27 mouse cellular contexts compared by ENCODE assay signal in the genomic region with DNA sequence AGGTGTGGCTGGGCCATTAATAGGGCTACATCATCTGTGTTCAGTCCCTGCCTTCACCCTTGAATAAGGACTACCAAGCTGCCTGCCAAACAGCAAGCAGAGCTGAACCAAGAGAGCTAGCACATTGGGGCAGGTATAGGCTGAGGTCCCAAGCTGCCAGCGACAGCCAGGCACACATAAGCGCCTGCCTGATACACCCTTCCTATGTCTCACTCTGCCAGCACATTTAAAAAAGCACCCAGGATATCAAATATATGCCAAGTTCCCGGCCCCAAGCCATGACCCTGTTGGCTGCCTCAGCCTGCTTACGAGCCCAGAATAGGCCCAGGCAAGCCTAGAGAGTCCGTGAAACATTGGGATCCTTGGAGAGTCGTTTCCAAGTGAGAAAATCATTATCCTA. TPM values are rescaled to one million over a fixed set of nuclear protein-coding genes. Genes with fewer than 3 reads are reported as not detected.
A peak's percentile ranks its signal among the peaks of the same experiment; 100 is the strongest.
DNase-seq lines count a peak whose midpoint lies in the region; TF ChIP-seq lines count a peak whose summit lies in the region.
"Had no signal": no experiment of that assay in that cellular context is flagged by ENCODE, and none has a peak within 500 bp of the region (broad histone marks: within the 10 kb centered on the region; RNA-seq: fewer than 3 reads in every experiment).

No protein-coding gene starts in this region.

- H3K4me3 ChIP-seq in liver, adult 2 months (ENCODE audit: insufficient read depth, low read depth, low read length), result no peak overlapping the region
- H3K4me3 ChIP-seq: embryonic facial prominence, embryonic 12.5 days; forebrain, embryonic 13.5 days; heart, adult 2 months; layer of hippocampus, adult 2 months; limb, embryonic 13.5 days; megakaryocyte, embryonic 14.5 days; midbrain, embryonic 13.5 days had no signal

- no peak overlapping the region for H3K9ac ChIP-seq in liver, adult 2 months (ENCODE audit: low read depth, low read length)
- H3K9ac ChIP-seq: embryonic facial prominence, embryonic 12.5 days; forebrain, embryonic 13.5 days; limb, embryonic 13.5 days; liver, embryonic 14.5 days; lung, embryonic 14.5 days; midbrain, embryonic 13.5 days had no signal

- TF ChIP-seq POLR2A in liver, adult 2 months (IDR thresholded peaks at IDR 0.05; ENCODE audit: extremely low read depth, insufficient read depth, low read length), result no peak

- no peak overlapping the region for H3K27ac ChIP-seq in liver, adult 2 months (replicated peaks; ENCODE audit: insufficient read depth, low read depth, low read length)
- H3K27ac ChIP-seq: embryonic facial prominence, embryonic 12.5 days; forebrain, embryonic 13.5 days; heart, adult 2 months; hindbrain, postnatal 0 days; layer of hippocampus, adult 2 months; limb, embryonic 13.5 days; liver, embryonic 14.5 days; midbrain, embryonic 13.5 days had no signal

- no peaks in the 10 kb centered on the region for H3K36me3 ChIP-seq in liver, adult 2 months (ENCODE audit: control insufficient read depth, insufficient read depth, low read length)
- H3K36me3 ChIP-seq: embryonic facial prominence, embryonic 12.5 days; limb, embryonic 13.5 days; midbrain, embryonic 13.5 days had no signal

- no peaks in the 10 kb centered on the region for H3K79me2 ChIP-seq in liver, adult 2 months (ENCODE audit: control insufficient read depth, insufficient read depth, low read length)

- 18% methylated on average over 6 of the region's 6 CpGs for WGBS in liver, adult 2 months

- H3K4me1 ChIP-seq in liver, adult 2 months (ENCODE audit: control insufficient read depth, insufficient read depth, low read length), result no peaks in the 10 kb centered on the region
- H3K4me1 ChIP-seq: embryonic facial prominence, embryonic 12.5 days; forebrain, embryonic 13.5 days; limb, embryonic 13.5 days; megakaryocyte, embryonic 14.5 days; midbrain, embryonic 13.5 days had no signal

- DNase-seq in adrenal gland, postnatal 10 days, result peak; percentile 46
- no peak for DNase-seq in adrenal gland, adult 18-20 months (ENCODE audit: low spot score in 2 of 2)
- DNase-seq in gastrocnemius, adult 18-20 months (ENCODE audit: low spot score), result peak; percentile 78
- no peak for DNase-seq in gastrocnemius, postnatal 10 days
- peak; percentile 15 for DNase-seq in liver, adult 2 months (ENCODE audit: extremely low read depth, low read depth, low spot score)
- DNase-seq in liver, result no peak
- DNase-seq in left cerebral cortex, adult 18-20 months (ENCODE audit: low spot score in 2 of 2), result no peak
- no peak for DNase-seq in lung, postnatal 10 days
- DNase-seq: cerebellum, adult 8-10 months; lung, embryonic 14.5 days; lung, postnatal 36 days; thymus, adult 2 months; thymus, postnatal 4 days had no signal

- peaks cover 20% of the 10 kb centered on the region; the same call in 1 of the 2 replicates for H3K27me3 ChIP-seq in liver, adult 2 months (ENCODE audit: control insufficient read depth, insufficient read depth, low read length)
- H3K27me3 ChIP-seq: embryonic facial prominence, embryonic 12.5 days; forebrain, embryonic 13.5 days; limb, embryonic 13.5 days; midbrain, embryonic 13.5 days had no signal

- no peak for TF ChIP-seq CTCF in liver, adult 2 months (IDR thresholded peaks at IDR 0.05; ENCODE audit: low read depth, low read length)

RNA-seq across cellular contexts. Expression of a gene that starts 36.8 kb away (rescaled TPM):
- total RNA-seq in adrenal gland, postnatal 10 days (2021), result 1,000 to 10,000 TPM; 1,376 to 1,421 TPM
- 10 to 100 TPM; 15.2 to 22.1 TPM for total RNA-seq in adrenal gland, adult 18-20 months (2021)
- 10 to 100 TPM; 20.0 to 29.0 TPM for total RNA-seq in gastrocnemius, adult 18-20 months (2021)
- total RNA-seq in gastrocnemius, postnatal 10 days (2021), result 1,000 to 10,000 TPM; 6,069 to 6,624 TPM
- total RNA-seq in liver, adult 2 months (2014; rRNA removed), result 0.20 and 0.37 TPM in 2 replicates
- 1.2 and 1.3 TPM in 2 replicates for polyA plus RNA-seq in liver, adult 2 months (2012; rRNA removed)
- 100 to 1,000 TPM; 114 to 115 TPM for total RNA-seq in left cerebral cortex, adult 18-20 months (2021)
- total RNA-seq: monocyte, adult 5-6 weeks; neutrophil, adult 5-6 weeks had no signal

RNA-seq across cellular contexts. Expression of a gene that starts 39.9 kb away (rescaled TPM):
- under 1 TPM in 1 of 2 experiments, not detected in 1; 0.09 TPM for total RNA-seq in adrenal gland, postnatal 10 days (2021)
- total RNA-seq in adrenal gland, adult 18-20 months (2021), result not detected
- total RNA-seq in gastrocnemius, adult 18-20 months (2021), result not detected
- under 1 TPM; 0.25 to 0.47 TPM for total RNA-seq in gastrocnemius, postnatal 10 days (2021)
- total RNA-seq in liver, adult 2 months (2014; rRNA removed), result not detected in 2 replicates
- polyA plus RNA-seq in liver, adult 2 months (2012; rRNA removed), result not detected in 2 replicates
- under 1 TPM in 1 of 2 experiments, not detected in 1; 0.12 TPM for total RNA-seq in left cerebral cortex, adult 18-20 months (2021)
- total RNA-seq: heart, adult 2 months; layer of hippocampus, adult 2 months; monocyte, adult 5-6 weeks; neutrophil, adult 5-6 weeks had no signal
- polyA plus RNA-seq: heart, adult 2 months; hindbrain, embryonic 11.5 days; hindbrain, postnatal 0 days; intestine, postnatal 0 days; kidney, embryonic 14.5 days; lung, embryonic 14.5 days; midbrain, embryonic 13.5 days had no signal

Comparison
In these comparisons a context has a peak if more than half of its experiments do, and no peak if none do; other contexts are left out.
1. DNase-seq: peak in adrenal gland, postnatal 10 days (single experiment), gastrocnemius, adult 18-20 months (single experiment) and liver, adult 2 months (single experiment); none in adrenal gland, adult 18-20 months (0 of 2), gastrocnemius, postnatal 10 days (single experiment), liver (single experiment), left cerebral cortex, adult 18-20 months (0 of 2) and lung, postnatal 10 days (single experiment).
2. RNA of a gene that starts 36.8 kb away (total RNA-seq): 6,069 to 6,624 TPM in gastrocnemius, postnatal 10 days and 1,376 to 1,421 TPM in adrenal gland, postnatal 10 days; 114 to 115 TPM in left cerebral cortex, adult 18-20 months, 20.0 to 29.0 TPM in gastrocnemius, adult 18-20 months, 15.2 to 22.1 TPM in adrenal gland, adult 18-20 months and 0.20 to 0.37 TPM in liver, adult 2 months; every median in the first group is over 10 times any median in the second.